Mouse (Mus musculus) heart, embryonic 13.5 days (tissue): ENCODE results near the gene Gfm2. TPM values are rescaled to one million over a fixed set of nuclear protein-coding genes. Genes with fewer than 3 reads are reported as not detected.

ENCODE experiments used
- polyA plus RNA-seq: library from polyadenylated mRNA; unstranded; fragments of >200 nt; fragmentation: Nextera tagmentation; extraction: Ambion mirVana; gene quantifications from 2 replicates; pipeline ENCODE4 v1.2.1, GENCODE M21; 2015

The Gfm2 gene
- polyA plus RNA-seq, 1 experiment from 2014 or later: 26.4 TPM

Other genes starting within 250 kb of the Gfm2 start
- gene Gcnt4, start 213.2 kb upstream of the Gfm2 start, polyA plus RNA-seq: 0.36 and 0.44 TPM in 2 replicates
- not detected in 2 replicates for gene 1700029F12Rik, start 103.6 kb upstream of the Gfm2 start, polyA plus RNA-seq
- 5.1 and 6.9 TPM in 2 replicates for gene Fam169a, start 70.7 kb upstream of the Gfm2 start, polyA plus RNA-seq
- gene Gm6169, start 38.7 kb upstream of the Gfm2 start, polyA plus RNA-seq: 3.1 and 3.2 TPM in 2 replicates
- gene Nsa2, start within 50 bp of the Gfm2 start, polyA plus RNA-seq: 43.0 and 45.7 TPM in 2 replicates
- 33.4 and 33.9 TPM in 2 replicates for gene Hexb, start 60.4 kb downstream of the Gfm2 start, polyA plus RNA-seq
- gene Enc1, start 103.2 kb downstream of the Gfm2 start, polyA plus RNA-seq: 4.0 TPM in 2 replicates